Mouse (Mus musculus): ENCODE measurements around the gene Rps6kb2.

DNA sequence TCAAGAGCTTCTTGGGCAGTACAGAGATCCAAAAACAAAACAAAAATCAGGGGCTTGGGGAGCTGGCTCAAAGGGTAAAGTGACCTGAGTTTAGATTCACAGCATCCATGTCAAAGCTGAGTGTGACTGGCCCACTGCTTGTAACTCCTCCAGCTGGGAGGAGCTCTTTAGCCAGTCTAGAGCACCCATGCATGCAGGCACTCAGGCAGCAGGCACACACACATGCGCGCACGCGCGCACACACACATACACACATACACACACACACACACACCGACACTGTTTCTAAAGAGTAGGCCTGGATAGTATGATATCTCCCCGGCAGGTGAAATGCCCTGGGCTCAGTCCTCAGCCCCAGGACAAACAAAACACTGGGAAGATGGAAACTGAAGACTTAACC is 46.1 kb downstream of the Rps6kb2 start:
- no peak for TF ChIP-seq POLR2A (IDR thresholded peaks at IDR 0.05; ENCODE audit: low read depth, low read length)
- TF ChIP-seq CTCF (IDR thresholded peaks at IDR 0.05; ENCODE audit: borderline replicate concordance, insufficient read depth, low read length): no peak
